Mouse (Mus musculus): ENCODE data around the gene Acat2. TPM values are rescaled to one million over a fixed set of nuclear protein-coding genes. Genes with fewer than 3 reads are reported as not detected.

Acat2 gene
- total and polyA plus RNA-seq, 3 experiments: 48.6 to 128 (median 58.6) TPM

DNA sequence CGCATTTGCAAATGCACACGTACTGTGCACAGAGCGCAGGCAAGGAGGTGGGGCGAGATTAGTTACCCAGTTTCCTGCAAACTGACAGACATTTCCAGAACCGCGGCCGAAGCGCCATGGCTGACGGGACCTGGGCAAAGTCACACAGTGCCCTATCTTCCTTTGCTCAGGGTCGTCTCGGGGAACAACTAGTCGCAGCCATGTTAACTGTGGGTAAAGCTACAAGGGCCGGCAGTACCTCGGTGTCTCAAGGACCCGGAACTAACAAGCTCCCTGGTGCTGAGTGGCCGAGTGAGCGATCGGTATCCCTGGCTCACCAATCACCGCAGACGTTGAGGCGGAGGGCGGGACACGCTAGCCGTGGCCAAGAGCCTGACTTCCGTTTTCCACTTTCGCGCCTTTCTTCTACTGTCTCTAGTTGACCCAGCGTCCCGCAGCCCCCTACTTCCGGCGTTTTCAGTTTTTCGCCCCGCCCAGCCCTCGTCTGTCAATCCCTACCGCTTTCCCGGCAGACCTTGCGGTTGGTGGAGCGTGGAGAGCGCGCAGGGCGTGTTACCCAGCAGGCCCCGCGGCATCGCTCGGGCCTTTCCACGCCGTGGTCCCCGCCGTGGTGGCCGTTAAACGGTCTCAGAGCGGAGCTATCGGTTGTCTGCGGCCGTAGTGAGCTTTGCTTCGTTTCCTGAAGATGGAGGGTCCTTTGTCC lies 44.5 kb downstream of the Acat2 start, which contains the start of gene Mrpl18 (continued):
- TF ChIP-seq ELF1 (IDR thresholded peaks at IDR 0.05; ENCODE audit: low read depth, low read length) (peak; percentile 98), NELFE (IDR thresholded peaks at IDR 0.05; ENCODE audit: low read depth, low read length) (peak; percentile 92), RAD21 (IDR thresholded peaks at IDR 0.05; ENCODE audit: low read depth, low read length) (no peak), SMC3 (IDR thresholded peaks at IDR 0.05; ENCODE audit: low read depth, low read length) (no peak), NRF1 (IDR thresholded peaks at IDR 0.05; ENCODE audit: low read depth, low read length) (peak; percentile 48), ZC3H11A (IDR thresholded peaks at IDR 0.05; ENCODE audit: low read depth, low read length) (no peak), ZNF384 (IDR thresholded peaks at IDR 0.05; ENCODE audit: low read depth, low read length) (no peak), MEF2A (IDR thresholded peaks at IDR 0.05; ENCODE audit: borderline replicate concordance, low read depth, low read length) (peak; percentile 4; the same call in 1 of the 2 replicates), UBTF (IDR thresholded peaks at IDR 0.05; ENCODE audit: low read depth, low read length) (no peak), USF1 (IDR thresholded peaks at IDR 0.05; ENCODE audit: low read depth, low read length) (no peak), GABPA (IDR thresholded peaks at IDR 0.05; ENCODE audit: insufficient replicate concordance, low read depth, low read length) (no peak; the same call in 1 of the 2 replicates), RCOR1 (conservative IDR thresholded peaks at IDR 0.05; ENCODE audit: low read depth, low read length) (no peak), CHD1 (IDR thresholded peaks at IDR 0.05; ENCODE audit: low read depth, low read length) (no peak), SIN3A (IDR thresholded peaks at IDR 0.05; ENCODE audit: low read length) (peak; percentile 70), BHLHE40 (IDR thresholded peaks at IDR 0.05; ENCODE audit: low read depth, low read length) (no peak), E2F4 (IDR thresholded peaks at IDR 0.05; ENCODE audit: insufficient replicate concordance, low read depth, low read length) (peak; percentile 99), TBP (conservative IDR thresholded peaks at IDR 0.05; ENCODE audit: low read depth, low read length) (peak; percentile 68; the same call in 1 of the 2 replicates), ZKSCAN1 (IDR thresholded peaks at IDR 0.05; ENCODE audit: borderline replicate concordance, low read depth, low read length) (no peak), MAX (IDR thresholded peaks at IDR 0.05; ENCODE audit: low read length) (peak; percentile 87; the same call in 1 of the 2 replicates), CTCF (conservative IDR thresholded peaks at IDR 0.05 in 1 of 2, IDR thresholded peaks at IDR 0.05 in 1 of 2; ENCODE audit: low read depth in 2 of 2, low read length in 2 of 2) (no peak), MAZ (IDR thresholded peaks at IDR 0.05; ENCODE audit: low read depth, low read length) (peak; percentile 26; the same call in 1 of the 2 replicates), CHD2 (IDR thresholded peaks at IDR 0.05; ENCODE audit: low read length) (peak; percentile 94), ETS1 (conservative IDR thresholded peaks at IDR 0.05; ENCODE audit: low read depth, low read length) (no peak)

- in situ Hi-C loops (cut with MboI; ENCODE audit: low pct_ligation_motif_present, low pct_unique_long_range_greater_than_20kb, low sequenced_read_pairs): loop anchor here (5.0 kb wide), 1 partner anchor 33 kb away; no protein-coding TSS in a partner anchor
- H3K9ac ChIP-seq (ENCODE audit: insufficient read depth, low read depth): peak within 1 kb of the TSS; percentile 92
- dilution Hi-C loops (cut with MboI; ENCODE audit: extremely low pct_ligation_motif_present, extremely low pct_unique_long_range_greater_than_20kb, low sequenced_read_pairs): no loop called here
- DNase-seq (ENCODE audit: extremely low read depth): peak; percentile 24
- no peak for TF ChIP-seq TCF12 (IDR thresholded peaks at IDR 0.05; ENCODE audit: low read depth, low read length)
- TF ChIP-seq ZC3H11A (IDR thresholded peaks at IDR 0.05; ENCODE audit: low read depth, low read length): no peak
- no peak for TF ChIP-seq USF2 (conservative IDR thresholded peaks at IDR 0.05; ENCODE audit: low read depth, low read length)
- TF ChIP-seq ZKSCAN1 (IDR thresholded peaks at IDR 0.05; ENCODE audit: borderline replicate concordance, low read depth, low read length): no peak
- TF ChIP-seq JUND (conservative IDR thresholded peaks at IDR 0.05; ENCODE audit: low read depth, low read length): no peak
- TF ChIP-seq TBP (conservative IDR thresholded peaks at IDR 0.05; ENCODE audit: low read depth, low read length): no peak
- no peak for TF ChIP-seq ZMIZ1 (IDR thresholded peaks at IDR 0.05; ENCODE audit: low read depth, low read length)
- no peak for TF ChIP-seq ZNF384 (IDR thresholded peaks at IDR 0.05; ENCODE audit: low read depth, low read length)
- no peak; the same call in 1 of the 2 replicates for TF ChIP-seq MAX (IDR thresholded peaks at IDR 0.05; ENCODE audit: low read length)
- TF ChIP-seq BHLHE40 (IDR thresholded peaks at IDR 0.05; ENCODE audit: low read depth, low read length): no peak
- no peak for TF ChIP-seq USF1 (IDR thresholded peaks at IDR 0.05; ENCODE audit: low read depth, low read length)
- TF ChIP-seq EP300 (IDR thresholded peaks at IDR 0.05; ENCODE audit: low read length): no peak
- TF ChIP-seq RCOR1 (conservative IDR thresholded peaks at IDR 0.05; ENCODE audit: low read depth, low read length): no peak
- TF ChIP-seq UBTF (IDR thresholded peaks at IDR 0.05; ENCODE audit: low read depth, low read length): no peak
- no peak for TF ChIP-seq CTCF (conservative IDR thresholded peaks at IDR 0.05 in 1 of 2, IDR thresholded peaks at IDR 0.05 in 1 of 2; ENCODE audit: low read depth in 2 of 2, low read length in 2 of 2)
- no peak for TF ChIP-seq POLR2AphosphoS2 (IDR thresholded peaks at IDR 0.05; ENCODE audit: low read depth, low read length)
- no peak for TF ChIP-seq NELFE (IDR thresholded peaks at IDR 0.05; ENCODE audit: low read depth, low read length)
- TF ChIP-seq MYC (IDR thresholded peaks at IDR 0.05; ENCODE audit: low read depth, low read length): no peak
- no peak; the same call in 1 of the 2 replicates for TF ChIP-seq MXI1 (IDR thresholded peaks at IDR 0.05; ENCODE audit: low read depth, low read length)
- TF ChIP-seq E2F4 (IDR thresholded peaks at IDR 0.05; ENCODE audit: insufficient replicate concordance, low read depth, low read length): no peak
- H3K27me3 ChIP-seq (replicated peaks): no peaks in the 10 kb centered on the region
- peaks cover 3 to 41% of the 10 kb centered on the region in 2 experiments; a peak in 3 of 4 replicates for H3K4me1 ChIP-seq (ENCODE audit: control insufficient read depth in 1 of 2, insufficient read depth in 2 of 2)
- H3K4me3 ChIP-seq (replicated peaks in 1 of 3; ENCODE audit: low read depth in 2 of 3, low read length in 2 of 3, poor library complexity in 1 of 3): peak within 1 kb of the TSS; percentile 90 to 98 (median 94)
- peak within 1 kb of the TSS; percentile 72 for H3K27ac ChIP-seq (ENCODE audit: insufficient read depth, low read depth)
- peaks cover 43 to 59% of the 10 kb centered on the region in 2 experiments for H3K36me3 ChIP-seq (replicated peaks in 1 of 2; ENCODE audit: control insufficient read depth in 1 of 2, insufficient read depth in 1 of 2, low read length in 1 of 2)
- peaks cover 59% of the 10 kb centered on the region for H3K79me2 ChIP-seq (replicated peaks; ENCODE audit: control insufficient read depth, extremely low read depth, insufficient read depth, poor library complexity, severe bottlenecking)
- peak within 1 kb of the TSS; percentile 80 for H3K4me2 ChIP-seq (ENCODE audit: insufficient read depth, low read depth, poor library complexity, severe bottlenecking)
- H3K9me3 ChIP-seq (replicated peaks; ENCODE audit: low read length): no peaks in the 10 kb centered on the region
These were observed 45.1 kb downstream of the Acat2 start, which contains the start of gene Tcp1 for GRCm38 (mm10) chr17:12915488-12915880. Gene Tcp1, plus strand, starts transcription at chr17:12915701.

Data from CH12.LX (cell line).